Mouse (Mus musculus) olfactory bulb, adult 2 months (tissue): ENCODE data around the gene Fto.

Experiments used
- CTCF ChIP-seq: fragments of 200-500 bp; IDR thresholded peaks from 2 replicates; pipeline ENCODE4 v1.5.1; 2012; ENCODE audit warnings: low read depth, mild to moderate bottlenecking, low read length, moderate library complexity; ENCODE audit not compliant: insufficient read depth
- POLR2A ChIP-seq: fragments of 200-500 bp; IDR thresholded peaks from 2 replicates; pipeline ENCODE4 v1.6.1; 2012; ENCODE audit warnings: mild to moderate bottlenecking, low read depth, low read length, moderate library complexity; ENCODE audit not compliant: insufficient read depth

DNA sequence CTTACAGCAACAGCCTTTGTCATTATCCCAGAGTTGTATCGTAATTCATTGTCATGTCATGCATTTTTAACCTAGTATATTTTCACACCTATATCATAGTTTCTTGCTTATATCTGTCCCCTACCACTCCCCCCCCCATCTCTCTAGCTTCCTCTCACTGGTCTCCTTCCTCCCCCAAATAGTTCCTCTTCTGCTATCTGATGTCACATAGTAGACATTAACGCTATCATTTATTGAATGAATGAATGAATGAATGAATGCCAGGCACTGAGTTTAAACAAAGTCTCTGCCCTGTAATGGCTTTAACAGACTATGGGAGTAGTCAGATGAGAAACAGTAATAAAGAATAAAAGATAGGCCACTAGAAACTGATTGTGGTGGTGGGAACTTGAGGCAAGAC lies 983 bp upstream of the Fto start:
- TF ChIP-seq CTCF: no peak
- no peak for TF ChIP-seq POLR2A
